ENCODE assay signal across 25 mouse cellular contexts in the genomic region with DNA sequence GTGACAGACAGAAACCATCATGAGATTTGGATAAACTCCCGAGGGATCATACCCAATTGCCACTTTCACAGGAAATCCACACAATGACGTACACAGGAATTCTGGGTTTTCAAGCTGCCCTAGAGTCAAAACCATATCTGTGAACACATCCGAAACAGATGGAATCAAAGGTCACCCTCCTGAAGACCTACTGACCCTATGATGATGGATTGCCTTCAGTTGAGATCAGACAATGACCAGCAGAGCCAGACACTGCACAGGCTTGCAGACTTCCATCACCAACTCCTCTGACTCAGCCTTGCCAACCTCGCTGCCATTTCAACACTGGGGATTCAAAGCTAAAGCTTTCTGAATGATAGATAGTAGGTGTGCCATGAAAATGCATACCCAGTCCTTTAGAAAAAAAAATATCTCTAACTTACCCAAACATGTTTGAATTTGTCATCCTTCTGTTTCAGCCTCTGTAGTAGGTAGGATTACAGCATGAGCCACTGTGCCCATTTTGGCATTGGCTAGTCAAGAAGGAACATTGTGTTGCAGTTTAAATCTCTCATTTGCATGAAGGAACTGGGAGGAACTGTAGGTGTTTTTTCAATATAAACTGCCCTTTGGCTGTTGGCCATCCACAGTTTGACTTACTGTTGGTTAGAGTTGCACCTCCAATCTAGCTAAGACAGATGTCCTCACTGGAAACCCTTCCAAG.
DNase-seq lines count a peak whose midpoint lies in the region; ATAC-seq and TF ChIP-seq lines count a peak whose summit lies in the region.
"Had no signal": no experiment of that assay in that cellular context is flagged by ENCODE, and none has a peak within 500 bp of the region (broad histone marks: within the 10 kb centered on the region; RNA-seq: fewer than 3 reads in every experiment).

No protein-coding gene starts in this region.

- no peaks in the 10 kb centered on the region for H3K36me3 ChIP-seq in testis, adult 2 months (ENCODE audit: control insufficient read depth, insufficient read depth, low read length)
- H3K36me3 ChIP-seq: embryonic facial prominence, embryonic 13.5 days; forebrain, embryonic 12.5 days; G1E; heart, embryonic 13.5 days; hindbrain, embryonic 12.5 days had no signal

- no peaks in the 10 kb centered on the region for H3K4me1 ChIP-seq in testis, adult 2 months (ENCODE audit: control insufficient read depth, insufficient read depth, low read length)
- H3K4me1 ChIP-seq: embryonic facial prominence, embryonic 13.5 days; forebrain, embryonic 12.5 days; hindbrain, embryonic 12.5 days had no signal

- TF ChIP-seq CTCF in testis, adult 2 months (IDR thresholded peaks at IDR 0.05; ENCODE audit: control insufficient read depth, insufficient read depth, insufficient replicate concordance, low read depth, low read length): no peak

- no peak overlapping the region for H3K27ac ChIP-seq in testis, adult 2 months (ENCODE audit: control insufficient read depth, insufficient read depth, low read depth, low read length)
- H3K27ac ChIP-seq: embryonic facial prominence, embryonic 13.5 days; forebrain, embryonic 12.5 days; gastrocnemius, adult 2 months; heart, embryonic 13.5 days; hindbrain, embryonic 12.5 days had no signal

- peak; percentile 63 for ATAC-seq in frontal cortex, adult (ENCODE audit: low TSS enrichment)
- ATAC-seq: CD4-positive, CD25-positive, alpha-beta regulatory T cell, adult 4 months; forebrain, embryonic 16.5 days; hindbrain, embryonic 16.5 days; inflammation-experienced regulatory T-cells, adult 6 months had no signal

- no peak for TF ChIP-seq POLR2A in testis, adult 2 months (IDR thresholded peaks at IDR 0.05; ENCODE audit: control insufficient read depth, low read depth, low read length)

- H3K27me3 ChIP-seq in testis, adult 2 months (ENCODE audit: control insufficient read depth, insufficient read depth, low read length): no peaks in the 10 kb centered on the region
- H3K27me3 ChIP-seq: embryonic facial prominence, embryonic 13.5 days; forebrain, embryonic 12.5 days; heart, embryonic 13.5 days; hindbrain, embryonic 12.5 days had no signal

- peak overlapping the region; percentile 52 for H3K4me3 ChIP-seq in testis, adult 2 months (ENCODE audit: control insufficient read depth, low read depth, low read length)
- H3K4me3 ChIP-seq: embryonic facial prominence, embryonic 13.5 days; forebrain, embryonic 12.5 days; gastrocnemius, adult 2 months; heart, embryonic 13.5 days; hindbrain, embryonic 12.5 days had no signal

- DNase-seq in adrenal gland, adult 2 months: peak; percentile 58
- DNase-seq in adrenal gland, postnatal 4 days (ENCODE audit: low spot score in 2 of 2): no peak
- DNase-seq in frontal cortex, adult 2 months (ENCODE audit: extremely low spot score in 1 of 2, low spot score in 1 of 2): no peak
- no peak for DNase-seq in testis, postnatal 14 days (ENCODE audit: low spot score)
- peak; percentile 23 for DNase-seq in mesoderm, embryonic 11.5 days (ENCODE audit: low read depth, low spot score)
- no peak for DNase-seq in layer of hippocampus, adult 9-10 months (ENCODE audit: low spot score)
- DNase-seq: B cell, adult 2 months; cerebellum, adult 11-12 months; cerebellum, adult 9-11 months; cerebellum, postnatal 36 days; gastrocnemius, adult 2 months; gastrocnemius, postnatal 25 days; heart, postnatal 36 days; kidney, adult 11 months had no signal

Comparison
In these comparisons a context has a peak if more than half of its experiments do, and no peak if none do; other contexts are left out.
1. DNase-seq: peak in adrenal gland, adult 2 months (single experiment) and mesoderm, embryonic 11.5 days (single experiment); none in adrenal gland, postnatal 4 days (0 of 2), frontal cortex, adult 2 months (0 of 2), testis, postnatal 14 days (single experiment) and layer of hippocampus, adult 9-10 months (single experiment).